Comparison of ENCODE assay signal across 13 mouse cellular contexts in the genomic region with DNA sequence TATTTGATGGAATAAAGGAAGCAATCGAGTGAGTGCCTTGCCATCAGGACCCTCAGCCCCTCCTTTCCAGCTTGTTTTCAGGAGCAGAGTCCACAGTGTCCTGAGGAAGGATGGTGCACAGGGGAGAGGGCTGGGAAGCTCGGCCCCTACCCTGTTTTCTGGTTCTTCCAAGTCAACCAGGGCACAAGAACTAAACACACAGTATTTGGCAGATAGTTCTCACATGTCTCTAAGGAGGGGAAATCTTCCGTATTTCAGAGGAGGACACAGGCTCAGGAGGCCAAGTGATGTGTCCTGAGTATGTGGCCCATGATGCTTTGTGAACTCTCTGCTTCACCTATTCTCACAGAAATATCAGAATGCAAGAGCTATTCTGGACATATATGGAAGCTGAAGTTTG. TPM values are rescaled to one million over a fixed set of nuclear protein-coding genes. Genes with fewer than 3 reads are reported as not detected.
A peak's percentile ranks its signal among the peaks of the same experiment; 100 is the strongest.
DNase-seq lines count a peak whose midpoint lies in the region; ATAC-seq and TF ChIP-seq lines count a peak whose summit lies in the region.
"Had no signal": no experiment of that assay in that cellular context is flagged by ENCODE, and none has a peak within 500 bp of the region (broad histone marks: within the 10 kb centered on the region; RNA-seq: fewer than 3 reads in every experiment).

No protein-coding gene starts in this region.

- no peak overlapping the region for H3K9ac ChIP-seq in heart, embryonic 11.5 days (ENCODE audit: low read depth, low read length)
- H3K9ac ChIP-seq in heart, adult 2 months (ENCODE audit: low read depth, low read length), result no peak overlapping the region
- H3K9ac ChIP-seq in embryonic facial prominence, embryonic 12.5 days, result no peak overlapping the region
- H3K9ac ChIP-seq in intestine, embryonic 16.5 days (ENCODE audit: low read depth, low read length), result no peak overlapping the region
- H3K9ac ChIP-seq in midbrain, embryonic 15.5 days, result no peak overlapping the region
- H3K9ac ChIP-seq: heart, embryonic 15.5 days had no signal

- 72% methylated on average over 3 of the region's 3 CpGs for WGBS in heart, embryonic 11.5 days (ENCODE audit: insufficient replicate concordance)
- 47% methylated on average over 3 of the region's 3 CpGs for WGBS in heart, adult 2 months
- 69% methylated on average over 3 of the region's 3 CpGs for WGBS in embryonic facial prominence, embryonic 12.5 days
- 62% methylated on average over 3 of the region's 3 CpGs for WGBS in intestine, embryonic 16.5 days
- WGBS in midbrain, embryonic 15.5 days, result 63% methylated on average over 3 of the region's 3 CpGs

- H3K36me3 ChIP-seq in heart, embryonic 11.5 days (ENCODE audit: control insufficient read depth, insufficient read depth, low read length), result no peaks in the 10 kb centered on the region
- peaks cover 27% of the 10 kb centered on the region for H3K36me3 ChIP-seq in heart, adult 2 months (ENCODE audit: control insufficient read depth, insufficient read depth, low read length)
- H3K36me3 ChIP-seq in embryonic facial prominence, embryonic 12.5 days, result no peaks in the 10 kb centered on the region
- no peaks in the 10 kb centered on the region for H3K36me3 ChIP-seq in intestine, embryonic 16.5 days (ENCODE audit: control insufficient read depth, insufficient read depth, low read length)
- no peaks in the 10 kb centered on the region for H3K36me3 ChIP-seq in midbrain, embryonic 15.5 days (replicated peaks)
- H3K36me3 ChIP-seq: heart, embryonic 15.5 days had no signal

- no peak for TF ChIP-seq CTCF in heart, adult 2 months (IDR thresholded peaks at IDR 0.05)

- no peaks in the 10 kb centered on the region for H3K27me3 ChIP-seq in heart, embryonic 11.5 days (ENCODE audit: control insufficient read depth, insufficient read depth, low read length)
- no peaks in the 10 kb centered on the region for H3K27me3 ChIP-seq in heart, adult 2 months (ENCODE audit: control insufficient read depth, insufficient read depth, low read length)
- H3K27me3 ChIP-seq in embryonic facial prominence, embryonic 12.5 days, result no peaks in the 10 kb centered on the region
- no peaks in the 10 kb centered on the region for H3K27me3 ChIP-seq in intestine, embryonic 16.5 days (replicated peaks; ENCODE audit: control insufficient read depth, insufficient read depth, low read length)
- H3K27me3 ChIP-seq in midbrain, embryonic 15.5 days (replicated peaks), result no peaks in the 10 kb centered on the region
- H3K27me3 ChIP-seq: heart, embryonic 15.5 days had no signal

- H3K4me1 ChIP-seq in heart, embryonic 11.5 days (ENCODE audit: control insufficient read depth, insufficient read depth, low read length), result peaks cover 44% of the 10 kb centered on the region
- H3K4me1 ChIP-seq in heart, adult 2 months (ENCODE audit: control insufficient read depth, insufficient read depth, low read length), result peaks cover 17% of the 10 kb centered on the region
- H3K4me1 ChIP-seq in embryonic facial prominence, embryonic 12.5 days, result peaks cover 28% of the 10 kb centered on the region
- peaks cover 31% of the 10 kb centered on the region for H3K4me1 ChIP-seq in intestine, embryonic 16.5 days (ENCODE audit: control insufficient read depth, insufficient read depth, low read length)
- H3K4me1 ChIP-seq in midbrain, embryonic 15.5 days, result peaks cover 37% of the 10 kb centered on the region

- ATAC-seq in heart, embryonic 11.5 days (replicated peaks; ENCODE audit: insufficient number of reproducible peaks, low FRiP score, low TSS enrichment), result no peak
- ATAC-seq in embryonic facial prominence, embryonic 12.5 days (ENCODE audit: insufficient number of reproducible peaks, insufficient read depth, low FRiP score, low TSS enrichment), result no peak
- ATAC-seq in intestine, embryonic 16.5 days, result no peak
- ATAC-seq in midbrain, embryonic 15.5 days (replicated peaks), result no peak
- no peak for ATAC-seq in cerebellum, adult (ENCODE audit: insufficient number of reproducible peaks, low FRiP score, low TSS enrichment)

- H3K79me2 ChIP-seq in heart, adult 2 months (replicated peaks; ENCODE audit: control insufficient read depth, insufficient read depth, low read length), result peaks cover 20% of the 10 kb centered on the region

- H3K4me2 ChIP-seq in heart, embryonic 11.5 days, result peak overlapping the region; percentile 89
- peak overlapping the region; percentile 94; the same call in 1 of the 2 replicates for H3K4me2 ChIP-seq in embryonic facial prominence, embryonic 12.5 days (replicated peaks)
- 0 out of 2 replicates have a peak overlapping the region, but pooled peaks have one; percentile 89 for H3K4me2 ChIP-seq in intestine, embryonic 16.5 days (ENCODE audit: low read depth, low read length)
- H3K4me2 ChIP-seq in midbrain, embryonic 15.5 days, result peak overlapping the region; percentile 93

- H3K9me3 ChIP-seq in heart, embryonic 11.5 days (replicated peaks; ENCODE audit: control insufficient read depth, low read length), result no peaks in the 10 kb centered on the region
- no peaks in the 10 kb centered on the region for H3K9me3 ChIP-seq in embryonic facial prominence, embryonic 12.5 days
- no peaks in the 10 kb centered on the region for H3K9me3 ChIP-seq in intestine, embryonic 16.5 days (ENCODE audit: control insufficient read depth, low read length)
- H3K9me3 ChIP-seq in midbrain, embryonic 15.5 days, result no peaks in the 10 kb centered on the region
- H3K9me3 ChIP-seq: heart, embryonic 15.5 days had no signal

- no peak overlapping the region for H3K27ac ChIP-seq in heart, embryonic 11.5 days (ENCODE audit: low read depth, low read length)
- H3K27ac ChIP-seq in heart, adult 2 months, result no peak overlapping the region; the same call in 1 of the 2 replicates
- H3K27ac ChIP-seq in embryonic facial prominence, embryonic 12.5 days, result no peak overlapping the region
- no peak overlapping the region for H3K27ac ChIP-seq in intestine, embryonic 16.5 days (ENCODE audit: low read length)
- H3K27ac ChIP-seq in midbrain, embryonic 15.5 days, result no peak overlapping the region
- H3K27ac ChIP-seq: heart, embryonic 15.5 days; left cerebral cortex, adult 2 months had no signal

- H3K4me3 ChIP-seq in heart, embryonic 11.5 days (ENCODE audit: low read depth, low read length), result peak overlapping the region; percentile 100; the same call in 1 of the 2 replicates
- H3K4me3 ChIP-seq in heart, adult 2 months, result no peak overlapping the region
- 0 out of 2 replicates have a peak overlapping the region, but pooled peaks have one; percentile 97 for H3K4me3 ChIP-seq in embryonic facial prominence, embryonic 12.5 days
- no peak overlapping the region; the same call in 1 of the 2 replicates for H3K4me3 ChIP-seq in intestine, embryonic 16.5 days (ENCODE audit: low read length)
- peak overlapping the region; percentile 93; the same call in 1 of the 2 replicates for H3K4me3 ChIP-seq in midbrain, embryonic 15.5 days

- TF ChIP-seq EP300 in heart, adult 2 months (IDR thresholded peaks at IDR 0.05; ENCODE audit: insufficient read depth, low read depth, low read length), result no peak

- no peak for DNase-seq in heart, adult 2 months
- no peak for DNase-seq in cerebellum, postnatal 25 days
- DNase-seq in left cerebral cortex, postnatal 25 days (ENCODE audit: low spot score in 2 of 2), result no peak
- DNase-seq: right cerebral cortex, postnatal 4 days had no signal

- intact Hi-C loops in heart, adult 2 months (cut with DNase I), result loop anchor here (2.0 to 5.0 kb wide), 3 partner anchors 34 to 63 kb away; no protein-coding TSS in a partner anchor
- intact Hi-C loops in left cerebral cortex, postnatal 25 days (cut with DNase I), result loop anchor here (5.0 to 10.0 kb wide), 2 partner anchors 64 to 251 kb away; no protein-coding TSS in a partner anchor

- TF ChIP-seq POLR2A in heart, adult 2 months (IDR thresholded peaks at IDR 0.05; ENCODE audit: insufficient read depth, low read depth, low read length), result no peak

RNA-seq across cellular contexts. Expression of a gene that starts 2.5 kb away (rescaled TPM):
- 15.5 and 18.6 TPM in 2 replicates for polyA plus RNA-seq in heart, embryonic 11.5 days (2014; fragmentation: Nextera tagmentation; extraction: Ambion mirVana)
- total RNA-seq in heart, adult 2 months (2021), result 10 to 100 TPM; 32.0 to 32.2 TPM
- 40.8 and 47.9 TPM in 2 replicates for polyA plus RNA-seq in heart, adult 2 months (2012; rRNA removed)
- 19.9 and 32.7 TPM in 2 replicates for polyA plus RNA-seq in embryonic facial prominence, embryonic 12.5 days (2016; fragmentation: Nextera tagmentation; extraction: Ambion mirVana)
- polyA plus RNA-seq in intestine, embryonic 16.5 days (2015; fragmentation: Nextera tagmentation; extraction: Ambion mirVana), result 8.1 and 8.6 TPM in 2 replicates
- 35.1 and 47.1 TPM in 2 replicates for polyA plus RNA-seq in midbrain, embryonic 15.5 days (2015; fragmentation: Nextera tagmentation; extraction: Ambion mirVana)
- 10 to 100 TPM; 91.9 to 92.5 TPM for total RNA-seq in left cerebral cortex, postnatal 25 days (2021)

RNA-seq across cellular contexts. Expression of a gene that starts 42.5 kb away (rescaled TPM):
- polyA plus RNA-seq in heart, embryonic 11.5 days (2014; fragmentation: Nextera tagmentation; extraction: Ambion mirVana), result not detected in 2 replicates
- total RNA-seq in heart, adult 2 months (2021), result not detected
- not detected in 2 replicates for polyA plus RNA-seq in heart, adult 2 months (2012; rRNA removed)
- polyA plus RNA-seq in embryonic facial prominence, embryonic 12.5 days (2016; fragmentation: Nextera tagmentation; extraction: Ambion mirVana), result 0.05 TPM in 1 of 2 replicates, not detected in the other
- 16.1 and 21.7 TPM in 2 replicates for polyA plus RNA-seq in intestine, embryonic 16.5 days (2015; fragmentation: Nextera tagmentation; extraction: Ambion mirVana)
- polyA plus RNA-seq in midbrain, embryonic 15.5 days (2015; fragmentation: Nextera tagmentation; extraction: Ambion mirVana), result 0.05 and 0.10 TPM in 2 replicates
- not detected for total RNA-seq in left cerebral cortex, postnatal 25 days (2021)
- total RNA-seq: left cerebral cortex, adult 2 months; monocyte, adult 5-6 weeks had no signal
- polyA plus RNA-seq: cortical plate, adult 2 months had no signal

Comparison
In these comparisons a context has a peak if more than half of its experiments do, and no peak if none do; other contexts are left out.
1. H3K4me3 ChIP-seq: peak in heart, embryonic 11.5 days (single experiment), embryonic facial prominence, embryonic 12.5 days (single experiment) and midbrain, embryonic 15.5 days (single experiment); none in heart, adult 2 months (single experiment) and intestine, embryonic 16.5 days (single experiment).
2. RNA of a gene that starts 42.5 kb away (polyA plus RNA-seq): 16.1 to 21.7 TPM in intestine, embryonic 16.5 days; 0.05 to 0.10 TPM in midbrain, embryonic 15.5 days, not detected in heart, embryonic 11.5 days, 0.05 TPM in embryonic facial prominence, embryonic 12.5 days and not detected in heart, adult 2 months; every median in the first group is over 10 times any median in the second.
3. Peak in every context shown above with its lines, with median percentiles within 50 percentile points of each other: H3K4me2 ChIP-seq.